Mouse (Mus musculus): ENCODE measurements at regions not wholly inside any gene's neighbourhood (a gene's known extent, or its start where the extent isn't known, plus 50 kb on each side); places are given as distances from the start of the nearest gene placed in this dataset.
A peak's percentile ranks its signal among the peaks of the same experiment; 100 is the strongest.

- TF ChIP-seq CTCF (IDR thresholded peaks at IDR 0.05): no peak
- Histone ChIP-seq H3K27ac (ENCODE audit: low read depth, low read length) (no peak overlapping the region), H3K36me3 (ENCODE audit: insufficient read depth, low read length) (no peaks in the 10 kb centered on the region), H3K9me3 (ENCODE audit: low read length) (no peaks in the 10 kb centered on the region), H3K4me1 (ENCODE audit: insufficient read depth, low read length) (no peaks in the 10 kb centered on the region), H3K4me3 (ENCODE audit: low read depth, low read length) (no peak overlapping the region), H3K4me2 (ENCODE audit: low read depth, low read length, poor library complexity, severe bottlenecking) (no peak overlapping the region), H3K27me3 (ENCODE audit: insufficient read depth, low read length) (no peaks in the 10 kb centered on the region), H3K9ac (replicated peaks; ENCODE audit: low read length, poor library complexity, severe bottlenecking) (no peak overlapping the region)
- peak; percentile 28 for DNase-seq (ENCODE audit: low spot score)
- no peak for ATAC-seq (ENCODE audit: low FRiP score)
- WGBS: 70% methylated on average over 2 of the region's 2 CpGs
These were observed 222.5 kb upstream of the Gm10801 start for GRCm38 (mm10) chr2:98439532-98439931.

GRCm38 (mm10) chr2:98481533-98481932 is 180.5 kb upstream of the Gm10801 start:
- no peak for TF ChIP-seq CTCF (IDR thresholded peaks at IDR 0.05)
- Histone ChIP-seq H3K9me3 (ENCODE audit: low read length) (no peaks in the 10 kb centered on the region), H3K9ac (replicated peaks; ENCODE audit: low read length, poor library complexity, severe bottlenecking) (no peak overlapping the region), H3K27me3 (ENCODE audit: insufficient read depth, low read length) (no peaks in the 10 kb centered on the region), H3K4me1 (ENCODE audit: insufficient read depth, low read length) (no peaks in the 10 kb centered on the region), H3K4me2 (ENCODE audit: low read depth, low read length, poor library complexity, severe bottlenecking) (no peak overlapping the region), H3K4me3 (ENCODE audit: low read depth, low read length) (no peak overlapping the region), H3K36me3 (ENCODE audit: insufficient read depth, low read length) (no peaks in the 10 kb centered on the region), H3K27ac (ENCODE audit: low read depth, low read length) (no peak overlapping the region)
- ATAC-seq (ENCODE audit: low FRiP score) (no peak), DNase-seq (ENCODE audit: low spot score) (no peak)
- WGBS: 91% methylated on average over 1 of the region's 1 CpGs
